Mouse (Mus musculus) neural tube, embryonic 14.5 days (tissue): Measurements from ENCODE around the gene Grik2. TPM values are rescaled to one million over a fixed set of nuclear protein-coding genes. Genes with fewer than 3 reads are reported as not detected.
"Not testable (repeated sequence)": the region's sequence is repeated elsewhere in the genome, so short reads cannot be mapped to it uniquely, and the experiment has no call there.

Experiments used
- ATAC-seq: fragments of 200-750 bp; cut with Nextera tagmentation; 2 replicates; pipeline ENCODE4 v1.8.0; 2017; ENCODE audit warnings: low read depth, mild to moderate bottlenecking, moderate TSS enrichment, moderate library complexity
- H3K27ac ChIP-seq: fragments of 300-500 bp; sonication (generic); 2 replicates; pipeline ENCODE4 v1.5.1; 2014; ENCODE audit warnings: low read depth, mild to moderate bottlenecking, control low read depth, low read length, moderate library complexity, mixed read lengths
- H3K27me3 ChIP-seq: fragments of 300-500 bp; sonication (generic); 2 replicates; pipeline ENCODE4 v1.6.1; 2014; ENCODE audit warnings: low read length; ENCODE audit not compliant: control insufficient read depth, insufficient read depth
- H3K36me3 ChIP-seq: fragments of 300-500 bp; sonication (generic); 2 replicates; pipeline ENCODE4 v1.6.1; 2014; ENCODE audit warnings: low read length, mixed read lengths; ENCODE audit not compliant: control insufficient read depth, insufficient read depth
- H3K4me1 ChIP-seq: fragments of 300-500 bp; sonication (generic); 2 replicates; pipeline ENCODE4 v1.6.1; 2014; ENCODE audit warnings: low read length; ENCODE audit not compliant: control insufficient read depth, insufficient read depth
- H3K4me2 ChIP-seq: fragments of 300-500 bp; sonication (generic); 2 replicates; pipeline ENCODE4 v1.6.1; 2014; ENCODE audit warnings: mild to moderate bottlenecking, low read depth, low read length, control low read depth
- H3K4me3 ChIP-seq: fragments of 300-500 bp; sonication (generic); 2 replicates; pipeline ENCODE4 v1.5.1; 2014; ENCODE audit warnings: low read depth, low read length, control low read depth, mixed read lengths
- H3K9ac ChIP-seq: fragments of 300-500 bp; sonication (generic); replicated peaks from 2 replicates; pipeline ENCODE4 v1.6.1; 2014; ENCODE audit warnings: low read depth, mild to moderate bottlenecking, control low read depth, low read length, mixed read lengths
- H3K9me3 ChIP-seq: fragments of 300-500 bp; sonication (generic); 2 replicates; pipeline ENCODE4 v1.6.1; 2016; ENCODE audit warnings: low read length; ENCODE audit not compliant: control insufficient read depth
- WGBS: fragments of 180-500 bp; shearing (Covaris S2); extraction: QIAGEN DNeasy Blood & Tissue Kit; methylation state at CpG from one replicate; pipeline ENCODE4 v1.1.7; 2014; 5-methylcytosine and 5-hydroxymethylcytosine counted together
- polyA plus RNA-seq: library from polyadenylated mRNA; unstranded; fragments of >200 nt; fragmentation: Nextera tagmentation; extraction: Ambion mirVana; gene quantifications from 2 replicates; pipeline ENCODE4 v1.2.1, GENCODE M21; 2014

Gene Grik2
- polyA plus RNA-seq, 1 experiment from 2014 or later: 69.6 TPM

DNA sequence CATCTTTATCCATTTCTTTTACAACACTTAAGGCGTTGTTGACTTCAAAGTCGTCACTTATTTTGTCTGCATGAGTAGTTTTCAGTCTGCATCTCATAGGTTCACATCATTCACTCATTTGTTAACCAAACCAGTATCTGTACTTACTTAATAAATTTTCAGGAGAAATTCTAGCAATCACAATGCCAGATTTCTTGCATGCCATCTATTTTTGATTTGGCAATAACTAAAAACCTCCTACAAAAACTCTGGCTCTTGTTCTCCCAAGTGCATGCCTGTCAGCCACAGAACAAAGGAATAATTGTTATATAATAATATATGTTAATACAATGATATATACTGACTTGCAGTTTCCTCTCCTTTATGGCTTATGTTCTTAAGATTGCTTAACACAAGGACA lies 331.8 kb downstream of the Grik2 start:
- H3K9me3 ChIP-seq: no peaks in the 10 kb centered on the region
- no peak overlapping the region for H3K4me3 ChIP-seq
- ATAC-seq: no peak
- H3K27me3 ChIP-seq: no peaks in the 10 kb centered on the region
- no peak overlapping the region for H3K9ac ChIP-seq
- no peak overlapping the region for H3K4me2 ChIP-seq
- 87% methylated on average over 2 of the region's 2 CpGs for WGBS
- H3K36me3 ChIP-seq: no peaks in the 10 kb centered on the region
- H3K27ac ChIP-seq: no peak overlapping the region
- no peaks in the 10 kb centered on the region for H3K4me1 ChIP-seq

DNA sequence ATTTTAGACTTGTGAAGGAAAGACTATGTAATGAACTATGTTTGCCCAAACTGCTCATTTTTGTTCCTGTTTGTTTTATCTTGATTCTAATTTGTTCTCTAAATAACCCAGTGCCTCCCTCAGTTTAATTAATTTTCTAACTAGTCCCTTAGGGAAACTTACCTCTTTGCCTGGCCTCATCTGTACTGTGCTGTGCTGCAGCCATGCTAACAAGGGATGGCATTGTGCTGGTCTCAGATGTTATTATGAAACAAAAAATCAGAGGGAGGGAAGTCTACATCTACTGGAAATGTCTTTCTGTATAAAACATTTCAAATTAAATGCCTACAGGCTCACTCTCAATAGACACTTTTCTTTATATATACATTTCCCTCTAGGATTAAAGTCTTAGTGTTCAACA lies 335.0 kb downstream of the Grik2 start:
- peak; percentile 78; the same call in 1 of the 2 replicates for ATAC-seq
- Histone ChIP-seq H3K4me3 (no peak overlapping the region), H3K9ac (no peak overlapping the region), H3K4me2 (no peak overlapping the region), H3K27ac (no peak overlapping the region), H3K4me1 (no peaks in the 10 kb centered on the region), H3K36me3 (no peaks in the 10 kb centered on the region), H3K9me3 (no peaks in the 10 kb centered on the region), H3K27me3 (no peaks in the 10 kb centered on the region)

DNA sequence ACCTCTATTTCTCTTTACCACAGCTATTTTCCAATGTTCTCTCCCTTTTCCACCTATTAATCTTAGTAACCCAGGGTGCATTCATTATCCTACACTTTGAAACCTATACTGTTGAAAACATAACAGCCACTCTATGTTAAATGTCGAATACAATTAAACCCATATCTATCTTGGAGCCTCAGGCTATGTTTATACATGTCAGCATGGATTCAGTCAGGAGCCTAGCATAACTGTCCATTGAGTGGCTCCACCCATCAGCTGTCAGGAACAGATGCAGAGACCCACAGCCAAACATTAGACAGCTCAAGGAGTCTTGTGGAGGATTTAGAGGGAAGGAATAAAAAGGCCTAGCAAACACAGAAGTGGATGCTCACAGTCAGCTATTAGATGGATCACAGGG lies 347.2 kb downstream of the Grik2 start:
- Histone ChIP-seq H3K4me1 (no peaks in the 10 kb centered on the region), H3K4me3 (no peak overlapping the region), H3K36me3 (no peaks in the 10 kb centered on the region), H3K4me2 (no peak overlapping the region), H3K9me3 (no peaks in the 10 kb centered on the region), H3K27ac (no peak overlapping the region), H3K27me3 (no peaks in the 10 kb centered on the region), H3K9ac (no peak overlapping the region)
- 73% methylated on average over 1 of the region's 1 CpGs for WGBS
- no peak for ATAC-seq

DNA sequence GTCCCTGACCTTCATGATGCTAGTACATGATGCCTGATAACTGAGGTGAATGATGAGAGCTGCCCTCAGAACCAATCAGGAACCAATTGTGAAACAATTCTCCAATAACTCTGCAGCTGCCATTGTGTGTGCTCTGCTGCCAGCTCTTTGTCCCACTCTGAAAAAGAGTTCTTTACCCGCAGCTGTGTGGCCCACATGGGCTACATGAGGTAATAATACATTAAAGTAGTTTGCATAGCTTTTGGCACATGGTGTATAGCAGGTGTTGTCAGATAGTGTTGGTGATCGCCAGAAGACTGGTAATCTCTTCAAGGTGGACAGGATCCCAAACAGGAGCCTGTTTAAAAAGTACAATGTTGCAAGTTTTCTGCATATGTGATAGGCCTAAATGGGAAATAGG lies 351.5 kb downstream of the Grik2 start:
- Histone ChIP-seq H3K27me3 (no peaks in the 10 kb centered on the region), H3K9me3 (no peaks in the 10 kb centered on the region), H3K27ac (no peak overlapping the region), H3K4me2 (no peak overlapping the region), H3K4me3 (no peak overlapping the region), H3K4me1 (no peaks in the 10 kb centered on the region), H3K9ac (no peak overlapping the region), H3K36me3 (no peaks in the 10 kb centered on the region)
- WGBS: 41% methylated on average over 2 of the region's 2 CpGs
- peak; percentile 56; the same call in 1 of the 2 replicates for ATAC-seq

DNA sequence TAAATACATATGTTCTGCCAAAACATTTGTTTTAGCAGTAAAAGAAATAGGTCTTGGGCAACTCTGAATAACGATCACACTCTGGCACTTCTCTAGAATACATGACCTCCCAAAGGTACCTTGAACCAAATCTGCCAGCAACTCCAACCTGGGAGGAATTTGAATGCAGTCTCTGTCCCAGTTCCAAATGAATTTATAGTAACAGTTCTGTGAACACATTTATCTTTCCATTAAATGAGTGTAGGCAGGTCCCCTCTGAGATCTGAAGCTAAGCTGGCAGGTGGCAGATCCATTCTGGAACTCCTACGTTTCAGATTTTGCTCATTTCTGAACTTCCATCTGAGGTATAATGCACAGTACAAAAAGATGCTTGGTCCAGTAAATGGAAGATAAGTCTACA lies 352.3 kb downstream of the Grik2 start:
- WGBS: 59% methylated on average over 2 of the region's 2 CpGs
- Histone ChIP-seq H3K36me3 (no peaks in the 10 kb centered on the region), H3K4me2 (no peak overlapping the region), H3K4me1 (no peaks in the 10 kb centered on the region), H3K27ac (no peak overlapping the region), H3K4me3 (no peak overlapping the region), H3K9ac (no peak overlapping the region), H3K27me3 (no peaks in the 10 kb centered on the region), H3K9me3 (no peaks in the 10 kb centered on the region)
- ATAC-seq: no peak

DNA sequence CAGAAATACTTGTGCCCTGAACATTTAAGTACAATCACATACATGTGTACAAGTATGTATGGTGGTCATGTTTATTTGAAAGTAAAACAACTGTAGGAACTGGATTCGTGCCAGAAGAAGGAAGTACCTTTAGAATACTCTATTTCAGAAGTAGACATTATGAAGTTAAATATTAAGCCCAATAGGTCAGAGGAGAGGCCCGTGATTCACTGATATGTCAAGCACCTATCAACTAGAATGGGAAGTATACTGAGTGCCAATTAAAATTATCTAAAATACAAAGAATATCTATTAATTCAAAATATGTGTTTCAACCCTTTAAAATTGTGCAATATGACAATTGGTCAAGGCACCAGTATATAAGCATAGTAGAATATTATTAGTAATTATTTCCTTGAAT lies 355.7 kb downstream of the Grik2 start:
- WGBS: 91% methylated on average over 2 of the region's 2 CpGs
- Histone ChIP-seq H3K27ac (no peak overlapping the region), H3K4me1 (no peaks in the 10 kb centered on the region), H3K4me3 (no peak overlapping the region), H3K9me3 (no peaks in the 10 kb centered on the region), H3K9ac (no peak overlapping the region), H3K36me3 (no peaks in the 10 kb centered on the region), H3K27me3 (no peaks in the 10 kb centered on the region), H3K4me2 (no peak overlapping the region)
- no peak for ATAC-seq

DNA sequence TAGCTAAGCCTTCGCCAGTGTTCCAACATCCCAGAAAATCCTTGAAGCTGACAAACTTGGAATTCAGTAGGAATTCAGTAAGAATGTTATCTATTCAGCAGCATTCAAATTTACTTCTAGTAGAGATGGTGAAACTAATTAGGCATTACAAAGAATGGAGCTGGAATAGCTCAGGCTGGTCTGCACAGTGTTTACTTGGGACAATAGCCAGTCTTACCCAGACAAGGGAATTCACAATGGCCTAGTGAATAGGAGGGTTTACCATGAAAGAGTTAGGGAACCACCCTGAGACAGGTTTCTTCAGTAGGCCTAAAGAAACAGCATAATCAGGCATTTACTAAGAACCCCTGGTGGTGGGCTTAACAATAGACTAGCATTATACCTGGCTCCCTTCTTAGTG lies 371.4 kb downstream of the Grik2 start:
- H3K4me2 ChIP-seq, H3K27me3 ChIP-seq, H3K9ac ChIP-seq, H3K4me1 ChIP-seq, H3K36me3 ChIP-seq, H3K9me3 ChIP-seq, H3K4me3 ChIP-seq, H3K27ac ChIP-seq, ATAC-seq: not testable (repeated sequence)
- WGBS: 72% methylated on average over 1 of the region's 1 CpGs

DNA sequence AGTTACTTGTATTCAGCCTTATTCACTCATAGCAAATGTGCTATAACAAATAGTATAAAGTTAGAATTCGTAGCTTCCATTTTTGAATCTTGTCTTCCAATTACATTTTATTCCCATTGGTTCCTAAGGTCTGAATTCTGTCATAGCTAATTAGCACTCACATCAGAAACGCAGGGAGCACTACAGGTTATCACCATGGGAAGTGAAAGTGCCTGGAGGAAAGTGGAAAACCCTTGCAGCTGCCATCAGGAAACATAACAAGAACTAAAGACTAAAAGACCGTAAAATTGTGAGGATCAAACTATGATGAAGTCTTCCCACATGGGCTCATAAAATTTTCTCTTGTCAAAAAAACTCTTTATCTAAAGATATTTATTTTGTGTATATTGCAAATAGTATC lies 405.6 kb downstream of the Grik2 start:
- H3K4me3 ChIP-seq: no peak overlapping the region
- no peak for ATAC-seq
- H3K36me3 ChIP-seq: no peaks in the 10 kb centered on the region
- no peaks in the 10 kb centered on the region for H3K27me3 ChIP-seq
- no peaks in the 10 kb centered on the region for H3K9me3 ChIP-seq
- H3K4me1 ChIP-seq: no peaks in the 10 kb centered on the region
- no peak overlapping the region for H3K9ac ChIP-seq
- H3K27ac ChIP-seq: no peak overlapping the region
- 57% methylated on average over 3 of the region's 3 CpGs for WGBS
- no peak overlapping the region for H3K4me2 ChIP-seq

DNA sequence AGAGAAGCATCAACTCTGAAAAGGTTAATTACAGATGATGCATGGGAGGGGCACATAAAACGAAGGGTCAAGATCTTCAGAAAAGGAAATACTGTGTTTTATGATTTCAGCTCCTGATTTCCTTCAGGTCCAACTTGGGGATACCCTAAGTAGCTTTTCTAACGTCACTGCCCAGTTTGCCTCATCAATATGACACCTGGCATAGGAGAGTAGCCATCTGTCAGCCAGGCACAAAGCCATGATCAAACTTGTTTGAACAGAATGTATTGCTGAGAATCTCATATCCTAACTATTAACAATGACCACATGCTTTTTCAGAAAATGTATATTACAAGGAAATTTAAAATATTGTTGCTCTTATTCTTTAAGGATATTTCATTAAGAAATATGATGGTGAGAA lies 406.7 kb downstream of the Grik2 start:
- Histone ChIP-seq H3K36me3 (no peaks in the 10 kb centered on the region), H3K4me2 (no peak overlapping the region), H3K4me1 (no peaks in the 10 kb centered on the region), H3K4me3 (no peak overlapping the region), H3K9ac (no peak overlapping the region), H3K9me3 (no peaks in the 10 kb centered on the region), H3K27me3 (no peaks in the 10 kb centered on the region), H3K27ac (no peak overlapping the region)
- ATAC-seq: no peak
- WGBS: 51% methylated on average over 2 of the region's 2 CpGs

DNA sequence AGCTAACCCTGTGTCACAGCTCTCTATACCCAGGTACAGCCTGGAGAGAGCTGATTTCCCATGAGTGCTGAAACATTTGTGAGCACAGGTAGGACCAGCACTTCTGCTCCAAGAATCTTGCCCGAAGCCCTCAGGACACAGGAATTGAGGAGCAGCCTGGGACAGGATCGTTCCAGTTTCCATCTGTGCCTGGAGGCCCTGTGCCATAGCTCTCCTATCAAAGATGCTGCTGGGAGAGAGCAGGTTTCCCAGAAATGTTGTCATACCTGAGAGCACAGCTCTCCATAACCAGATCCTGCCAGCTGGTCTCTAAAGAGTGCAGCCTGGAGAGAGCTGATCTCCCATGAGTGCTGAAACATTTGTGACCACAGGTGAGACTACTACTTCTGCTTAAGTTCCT lies 420.0 kb downstream of the Grik2 start:
- Histone ChIP-seq H3K36me3 (no peaks in the 10 kb centered on the region), H3K4me3 (no peak overlapping the region), H3K9me3 (no peaks in the 10 kb centered on the region), H3K27ac (no peak overlapping the region), H3K27me3 (no peaks in the 10 kb centered on the region), H3K4me2 (no peak overlapping the region), H3K4me1 (no peaks in the 10 kb centered on the region), H3K9ac (no peak overlapping the region)
- no peak for ATAC-seq
- 88% methylated on average over 2 of the region's 2 CpGs for WGBS
